13 mouse cellular contexts compared by ENCODE assay signal in the genomic region with DNA sequence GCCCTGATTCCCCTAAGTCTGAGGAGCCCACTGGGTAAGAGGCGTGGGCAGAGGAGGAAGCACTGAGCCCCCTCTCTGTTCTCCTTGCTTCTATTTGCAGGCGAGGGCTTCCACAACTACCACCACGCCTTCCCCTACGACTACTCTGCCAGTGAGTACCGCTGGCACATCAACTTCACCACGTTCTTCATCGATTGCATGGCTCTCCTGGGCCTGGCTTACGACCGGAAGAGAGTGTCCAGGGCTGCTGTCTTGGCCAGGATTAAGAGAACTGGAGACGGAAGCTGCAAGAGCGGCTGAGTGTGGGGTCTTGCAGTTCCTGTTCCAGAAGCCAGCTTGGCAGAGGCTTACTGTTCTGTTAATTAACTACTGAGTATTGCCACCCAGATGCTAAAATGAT. TPM values are rescaled to one million over a fixed set of nuclear protein-coding genes. Genes with fewer than 3 reads are reported as not detected.
DNase-seq lines count a peak whose midpoint lies in the region; ATAC-seq and TF ChIP-seq lines count a peak whose summit lies in the region.
"Had no signal": no experiment of that assay in that cellular context is flagged by ENCODE, and none has a peak within 500 bp of the region (broad histone marks: within the 10 kb centered on the region; RNA-seq: fewer than 3 reads in every experiment).

No protein-coding gene starts in this region.

- H3K79me2 ChIP-seq in MEL (ENCODE audit: control insufficient read depth, insufficient read depth, low read length, poor library complexity), result peaks cover 19% of the 10 kb centered on the region

- H3K4me3 ChIP-seq in gastrocnemius, adult 2 months, result peak overlapping the region; percentile 19; the same call in 1 of the 2 replicates
- H3K4me3 ChIP-seq in liver, embryonic 13.5 days (replicated peaks), result no peak overlapping the region
- H3K4me3 ChIP-seq in liver, postnatal 0 days (ENCODE audit: low read depth, low read length), result no peak overlapping the region
- H3K4me3 ChIP-seq in MEL (ENCODE audit: control insufficient read depth in 1 of 2, insufficient read depth in 1 of 2, low read depth in 2 of 2, low read length in 2 of 2), result no peak overlapping the region
- no peak overlapping the region for H3K4me3 ChIP-seq in intestine, embryonic 16.5 days (ENCODE audit: low read length)
- no peak overlapping the region for H3K4me3 ChIP-seq in hindbrain, embryonic 10.5 days
- H3K4me3 ChIP-seq: limb, embryonic 12.5 days had no signal

- no peak overlapping the region for H3K4me2 ChIP-seq in liver, embryonic 13.5 days
- H3K4me2 ChIP-seq in liver, postnatal 0 days (ENCODE audit: low read depth, low read length), result no peak overlapping the region
- H3K4me2 ChIP-seq in intestine, embryonic 16.5 days (ENCODE audit: low read depth, low read length), result peak overlapping the region; percentile 23
- H3K4me2 ChIP-seq: limb, embryonic 12.5 days had no signal

- no peak for TF ChIP-seq EP300 in liver, postnatal 0 days (IDR thresholded peaks at IDR 0.05; ENCODE audit: low read depth)
- no peak for TF ChIP-seq EP300 in MEL (IDR thresholded peaks at IDR 0.05; ENCODE audit: low read depth in 1 of 2, low read length in 2 of 2)

- no peak overlapping the region for H3K9ac ChIP-seq in liver, embryonic 13.5 days
- no peak overlapping the region for H3K9ac ChIP-seq in liver, postnatal 0 days (replicated peaks)
- no peak overlapping the region for H3K9ac ChIP-seq in MEL (ENCODE audit: control insufficient read depth, low read depth, low read length, poor library complexity, severe bottlenecking)
- H3K9ac ChIP-seq in intestine, embryonic 16.5 days (ENCODE audit: low read depth, low read length), result peak overlapping the region; percentile 43
- H3K9ac ChIP-seq: limb, embryonic 12.5 days had no signal

- WGBS in liver, embryonic 13.5 days (ENCODE audit: insufficient replicate concordance), result 90% methylated on average over 11 of the region's 11 CpGs
- WGBS in liver, postnatal 0 days (ENCODE audit: insufficient replicate concordance), result 81% methylated on average over 11 of the region's 11 CpGs
- 72% methylated on average over 11 of the region's 11 CpGs for WGBS in intestine, embryonic 16.5 days
- WGBS in hindbrain, embryonic 10.5 days, result 92% methylated on average over 11 of the region's 11 CpGs

- no peak for TF ChIP-seq CTCF in gastrocnemius, adult 2 months (IDR thresholded peaks at IDR 0.05)
- TF ChIP-seq CTCF in liver, postnatal 0 days (IDR thresholded peaks at IDR 0.05; ENCODE audit: low read depth), result no peak
- no peak for TF ChIP-seq CTCF in MEL (IDR thresholded peaks at IDR 0.05 in 2 of 3, conservative IDR thresholded peaks at IDR 0.05 in 1 of 3; ENCODE audit: control insufficient read depth in 1 of 3, insufficient read depth in 1 of 3, low read depth in 2 of 3, low read length in 3 of 3, poor library complexity in 1 of 3, severe bottlenecking in 1 of 3)

- peaks cover 98% of the 10 kb centered on the region for H3K36me3 ChIP-seq in liver, embryonic 13.5 days
- H3K36me3 ChIP-seq in liver, postnatal 0 days (replicated peaks; ENCODE audit: insufficient read depth, low read length), result peaks cover 83% of the 10 kb centered on the region
- H3K36me3 ChIP-seq in MEL (ENCODE audit: control insufficient read depth in 1 of 2, insufficient read depth in 2 of 2, low read length in 2 of 2), result peaks cover 35 to 67% of the 10 kb centered on the region in 2 experiments
- H3K36me3 ChIP-seq in intestine, embryonic 16.5 days (ENCODE audit: control insufficient read depth, insufficient read depth, low read length), result peaks cover 39% of the 10 kb centered on the region
- peaks cover 99% of the 10 kb centered on the region for H3K36me3 ChIP-seq in hindbrain, embryonic 10.5 days

- peaks cover 55% of the 10 kb centered on the region for H3K4me1 ChIP-seq in liver, embryonic 13.5 days (replicated peaks)
- H3K4me1 ChIP-seq in liver, postnatal 0 days (ENCODE audit: insufficient read depth), result peaks cover 31% of the 10 kb centered on the region
- H3K4me1 ChIP-seq in MEL (ENCODE audit: control insufficient read depth in 1 of 2, insufficient read depth in 2 of 2, low read length in 2 of 2), result peaks cover 4 to 38% of the 10 kb centered on the region in 2 experiments
- H3K4me1 ChIP-seq in intestine, embryonic 16.5 days (ENCODE audit: control insufficient read depth, insufficient read depth, low read length), result peaks cover 46% of the 10 kb centered on the region
- H3K4me1 ChIP-seq in hindbrain, embryonic 10.5 days (replicated peaks), result peaks cover 45% of the 10 kb centered on the region

- peak in 1 of 2 experiments; percentile 17; a peak in 1 of 4 replicates for TF ChIP-seq POLR2A in MEL (IDR thresholded peaks at IDR 0.05; ENCODE audit: control insufficient read depth in 1 of 2, insufficient read depth in 1 of 2, low read depth in 1 of 2, low read length in 2 of 2, poor library complexity in 1 of 2)

- intact Hi-C loops in gastrocnemius, adult 2 months (cut with DNase I), result no loop called here

- H3K27ac ChIP-seq in gastrocnemius, adult 2 months, result peak overlapping the region; percentile 32
- peak overlapping the region; percentile 55 for H3K27ac ChIP-seq in liver, embryonic 13.5 days
- no peak overlapping the region for H3K27ac ChIP-seq in liver, postnatal 0 days (ENCODE audit: low read depth)
- H3K27ac ChIP-seq in MEL (ENCODE audit: control insufficient read depth, low read depth, low read length), result no peak overlapping the region
- peak overlapping the region; percentile 57 for H3K27ac ChIP-seq in intestine, embryonic 16.5 days (ENCODE audit: low read length)
- H3K27ac ChIP-seq in hindbrain, embryonic 10.5 days, result no peak overlapping the region
- H3K27ac ChIP-seq: limb, embryonic 12.5 days had no signal

- H3K9me3 ChIP-seq in liver, embryonic 13.5 days (replicated peaks), result no peaks in the 10 kb centered on the region
- H3K9me3 ChIP-seq in liver, postnatal 0 days (ENCODE audit: low read length), result no peaks in the 10 kb centered on the region
- no peaks in the 10 kb centered on the region for H3K9me3 ChIP-seq in MEL (replicated peaks; ENCODE audit: insufficient read depth, low read length)
- H3K9me3 ChIP-seq in intestine, embryonic 16.5 days (ENCODE audit: control insufficient read depth, low read length), result no peaks in the 10 kb centered on the region
- no peaks in the 10 kb centered on the region for H3K9me3 ChIP-seq in hindbrain, embryonic 10.5 days
- H3K9me3 ChIP-seq: limb, embryonic 12.5 days had no signal

- DNase-seq in gastrocnemius, adult 2 months, result no peak
- no peak for DNase-seq in gastrocnemius, adult 8-10 months (ENCODE audit: low spot score in 2 of 2)
- no peak for DNase-seq in liver, embryonic 13.5 days
- no peak for DNase-seq in liver, postnatal 0 days
- peak; percentile 35 for DNase-seq in MEL (ENCODE audit: low read depth, low spot score)
- no peak for DNase-seq in hindbrain, embryonic 10.5 days (ENCODE audit: low spot score)
- DNase-seq: cerebellum, adult 8-10 months; heart, postnatal 14 days; right cerebral cortex, postnatal 4 days had no signal

- H3K27me3 ChIP-seq in liver, embryonic 13.5 days, result no peaks in the 10 kb centered on the region
- no peaks in the 10 kb centered on the region for H3K27me3 ChIP-seq in liver, postnatal 0 days (ENCODE audit: insufficient read depth, low read length)
- H3K27me3 ChIP-seq in MEL (ENCODE audit: control insufficient read depth in 1 of 2, insufficient read depth in 2 of 2, low read length in 2 of 2), result no peaks in the 10 kb centered on the region
- H3K27me3 ChIP-seq in intestine, embryonic 16.5 days (replicated peaks; ENCODE audit: control insufficient read depth, insufficient read depth, low read length), result no peaks in the 10 kb centered on the region
- H3K27me3 ChIP-seq in hindbrain, embryonic 10.5 days (ENCODE audit: insufficient read depth, poor library complexity, severe bottlenecking), result no peaks in the 10 kb centered on the region
- H3K27me3 ChIP-seq: limb, embryonic 12.5 days had no signal

- no peak for ATAC-seq in liver, embryonic 13.5 days (ENCODE audit: low read depth)
- ATAC-seq in liver, postnatal 0 days, result no peak
- no peak for ATAC-seq in intestine, embryonic 16.5 days
- no peak for ATAC-seq in erythroid progenitor cell, adult 5-6 weeks (replicated peaks; ENCODE audit: low FRiP score, poor library complexity, severe bottlenecking)

- TF ChIP-seq RAD21 in MEL (IDR thresholded peaks at IDR 0.05; ENCODE audit: low read depth, low read length), result no peak

TF ChIP-seq in MEL, 35 proteins besides CTCF, POLR2A, EP300 and RAD21:
- no peak for TF ChIP-seq ZNF384 (IDR thresholded peaks at IDR 0.05; ENCODE audit: low read depth, low read length)
- no peak for TF ChIP-seq TAL1 (IDR thresholded peaks at IDR 0.05; ENCODE audit: low read length)

RNA-seq across cellular contexts. Expression of gene Scd2, which starts 9.4 kb away (rescaled TPM):
- total RNA-seq in gastrocnemius, adult 2 months (2021), result 1 to 10 TPM; 7.4 to 9.1 TPM
- 1 to 10 TPM; 3.7 to 7.8 (median 7.1) TPM for total RNA-seq in gastrocnemius, adult 8-10 months (2022)
- polyA plus RNA-seq in liver, embryonic 13.5 days (2015; fragmentation: Nextera tagmentation; extraction: Ambion mirVana), result 73.7 and 106 TPM in 2 replicates
- 5.9 and 6.2 TPM in 2 replicates for polyA plus RNA-seq in liver, postnatal 0 days (2015; fragmentation: Nextera tagmentation; extraction: Ambion mirVana)
- 392 and 554 TPM in 2 replicates for total RNA-seq in MEL (2012; rRNA removed)
- polyA plus RNA-seq in MEL (2012; ENCODE audit: insufficient read depth in 1 of 2, insufficient read length in 2 of 2, low read depth in 1 of 2, low replicate concordance in 2 of 2, missing spikeins in 1 of 2), result 100 to 1,000 TPM in 1 of 2 experiments, 10 to 100 TPM in 1; 47.4 to 593 TPM
- polyA plus RNA-seq in intestine, embryonic 16.5 days (2015; fragmentation: Nextera tagmentation; extraction: Ambion mirVana), result 452 and 553 TPM in 2 replicates
- total RNA-seq in erythroid progenitor cell, adult 5-6 weeks (2015; ENCODE audit: low replicate concordance), result 13.7 and 18.9 TPM in 2 replicates
- total RNA-seq in erythroid progenitor cell, adult 5-6 weeks (2017; ENCODE audit: low replicate concordance), result 9.4 and 13.2 TPM in 2 replicates
- polyA plus RNA-seq in hindbrain, embryonic 10.5 days (2016; fragmentation: Nextera tagmentation; extraction: Ambion mirVana), result 333 and 352 TPM in 2 replicates

RNA-seq across cellular contexts. Expression of gene Scd4, which starts 30.0 kb away (rescaled TPM):
- total RNA-seq in gastrocnemius, adult 2 months (2021), result under 1 TPM in 1 of 2 experiments, not detected in 1; 0.13 TPM
- under 1 TPM in 1 of 4 experiments, not detected in 3; 0.13 TPM for total RNA-seq in gastrocnemius, adult 8-10 months (2022)
- polyA plus RNA-seq in liver, embryonic 13.5 days (2015; fragmentation: Nextera tagmentation; extraction: Ambion mirVana), result 0.05 TPM in 1 of 2 replicates, not detected in the other
- polyA plus RNA-seq in liver, postnatal 0 days (2015; fragmentation: Nextera tagmentation; extraction: Ambion mirVana), result not detected in 2 replicates
- total RNA-seq in MEL (2012; rRNA removed), result 0.16 and 0.31 TPM in 2 replicates
- polyA plus RNA-seq in MEL (2012; ENCODE audit: insufficient read depth in 1 of 2, insufficient read length in 2 of 2, low read depth in 1 of 2, low replicate concordance in 2 of 2, missing spikeins in 1 of 2), result under 1 TPM in 1 of 2 experiments, not detected in 1; 0.36 TPM
- polyA plus RNA-seq in intestine, embryonic 16.5 days (2015; fragmentation: Nextera tagmentation; extraction: Ambion mirVana), result 0.09 and 0.22 TPM in 2 replicates
- total RNA-seq in erythroid progenitor cell, adult 5-6 weeks (2015; ENCODE audit: low replicate concordance), result not detected in 2 replicates
- total RNA-seq in erythroid progenitor cell, adult 5-6 weeks (2017; ENCODE audit: low replicate concordance), result 2.1 TPM in 1 of 2 replicates, not detected in the other
- polyA plus RNA-seq in hindbrain, embryonic 10.5 days (2016; fragmentation: Nextera tagmentation; extraction: Ambion mirVana), result 0.09 TPM in 1 of 2 replicates, not detected in the other
- polyA plus RNA-seq: embryonic facial prominence, embryonic 11.5 days had no signal

Comparison
In these comparisons a context has a peak if more than half of its experiments do, and no peak if none do; other contexts are left out.
1. H3K27ac ChIP-seq: peak in gastrocnemius, adult 2 months (single experiment), liver, embryonic 13.5 days (single experiment) and intestine, embryonic 16.5 days (single experiment); none in liver, postnatal 0 days (single experiment), MEL (single experiment) and hindbrain, embryonic 10.5 days (single experiment).